Mouse (Mus musculus): ENCODE results near the gene F5. TPM values are rescaled to one million over a fixed set of nuclear protein-coding genes. Genes with fewer than 3 reads are reported as not detected.

The F5 gene
- polyA plus RNA-seq (2014; fragmentation: Illumina TruSeq; extraction: RNeasy Lipid Tissue Mini Kit (QIAGEN cat#74804); ENCODE audit: low read depth, low replicate concordance), result 7.7 TPM

DNA sequence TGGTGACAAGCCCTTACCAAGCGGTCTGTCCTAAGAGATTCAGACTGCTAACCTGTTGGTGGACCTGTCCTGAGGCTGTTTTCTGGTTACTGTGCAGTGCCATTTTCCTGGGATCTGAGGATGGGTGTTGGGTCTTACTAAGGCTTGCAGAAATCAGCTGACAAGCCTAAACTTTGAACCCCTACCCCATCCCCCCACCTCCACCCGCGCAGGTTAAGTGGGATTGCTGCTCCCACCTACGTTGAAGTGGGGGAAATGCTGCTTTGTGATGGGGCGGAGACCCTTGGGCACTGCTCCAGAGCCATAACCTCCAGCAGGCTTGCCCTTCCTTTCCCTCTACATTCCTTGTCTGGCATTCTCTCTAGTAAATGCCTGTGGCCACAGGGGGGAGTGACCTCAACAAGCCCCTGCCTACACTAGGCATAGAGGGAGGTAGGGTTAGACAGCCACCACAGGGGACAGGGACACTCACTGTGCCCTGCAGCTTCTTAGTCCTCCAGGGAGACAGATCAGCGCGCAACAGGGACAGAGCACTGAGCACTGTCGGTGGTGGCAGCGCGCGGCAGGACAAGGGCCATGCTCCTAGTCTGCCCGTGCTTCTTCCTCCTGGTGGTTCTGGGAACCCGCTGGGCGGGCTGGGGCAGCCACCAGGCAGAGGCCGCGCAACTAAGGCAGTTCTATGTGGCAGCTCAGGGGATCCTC lies at the start of gene F5:
TSS of gene F5 (plus strand) at position 452 of the 702 bp plus-strand sequence.

DNA sequence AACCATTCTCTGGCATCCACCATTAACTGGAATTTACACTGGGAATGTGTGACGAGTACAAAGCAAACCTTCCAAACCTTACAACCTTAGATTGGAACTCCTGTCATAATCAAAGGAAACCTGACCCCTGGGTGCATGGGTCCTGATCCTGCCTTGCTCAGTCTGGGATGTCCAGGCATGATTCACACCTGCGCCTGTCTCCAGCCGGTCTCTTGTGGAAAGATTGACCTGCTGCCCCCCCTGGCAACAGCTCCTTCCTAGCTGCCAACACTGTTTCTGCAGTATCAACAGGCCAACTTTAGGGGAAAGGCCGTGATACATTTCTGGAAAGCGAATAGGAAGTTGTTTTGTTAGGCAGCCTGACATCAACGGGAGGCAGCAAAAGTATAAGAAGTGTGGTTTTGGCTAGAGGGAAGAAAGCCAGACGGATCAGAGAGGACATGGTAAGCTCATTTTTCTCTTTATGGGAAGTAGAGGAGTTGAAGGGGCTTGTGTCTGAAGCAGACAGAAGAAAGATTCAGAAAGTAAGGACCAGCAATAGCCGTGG lies 36.6 kb upstream of the F5 start, which contains the start of gene Selp:
TSS of gene Selp (plus strand) at position 318 of the 547 bp plus-strand sequence.

DNA sequence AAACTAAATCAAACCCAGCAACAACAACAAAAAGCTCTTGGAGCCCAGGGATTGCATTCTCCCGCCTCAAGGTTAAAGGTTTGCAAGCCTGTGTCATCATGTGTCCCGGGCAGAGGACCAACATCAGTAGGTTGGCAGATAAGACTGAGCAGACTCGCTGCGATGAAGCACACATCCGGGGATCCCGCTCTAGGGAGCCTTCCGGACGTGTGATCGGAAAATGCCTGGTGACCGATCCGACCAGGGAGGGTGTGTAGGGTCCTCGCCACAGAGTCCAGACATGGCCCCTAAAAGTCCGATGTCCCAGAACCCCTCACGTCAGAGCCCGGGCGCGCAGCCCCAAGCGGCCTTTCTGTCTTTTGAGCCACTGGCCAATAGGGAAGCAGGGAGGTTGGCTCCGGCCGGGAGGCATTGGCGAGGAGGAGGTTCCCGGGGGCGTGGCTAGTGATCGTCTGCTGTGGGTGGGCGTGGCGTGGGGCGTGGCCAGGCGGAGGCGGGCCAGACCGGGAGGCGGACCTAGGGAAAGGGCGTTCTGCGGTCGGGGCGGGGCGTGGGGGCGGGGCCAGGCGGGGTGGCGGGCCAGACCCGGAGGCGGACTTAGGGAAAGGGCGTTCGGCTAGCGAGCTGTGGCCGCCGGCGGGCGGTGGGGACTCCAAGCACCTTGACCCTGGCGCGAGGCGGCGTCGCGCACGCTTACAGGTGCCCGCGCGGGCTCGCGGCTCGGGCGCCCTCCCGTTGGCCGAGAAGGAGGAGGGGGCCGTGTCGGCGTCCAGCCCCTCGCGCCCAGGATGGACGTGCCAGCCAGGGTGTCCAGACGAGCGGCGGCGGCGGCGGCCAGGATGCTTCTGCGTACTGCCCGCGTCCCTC lies 97.1 kb downstream of the F5 start, which contains the start of gene Slc19a2:
TSS of gene Slc19a2 (plus strand) at position 582 of the 867 bp plus-strand sequence.

Other genes with a start within 250 kb of the F5 start
- 18.0 TPM for gene Scyl3, start 222.7 kb upstream of the F5 start, polyA plus RNA-seq (2014; fragmentation: Illumina TruSeq; extraction: RNeasy Lipid Tissue Mini Kit (QIAGEN cat#74804); ENCODE audit: low read depth, low replicate concordance)
- gene BC055324, start 157.0 kb upstream of the F5 start, polyA plus RNA-seq (2014; fragmentation: Illumina TruSeq; extraction: RNeasy Lipid Tissue Mini Kit (QIAGEN cat#74804); ENCODE audit: low read depth, low replicate concordance), result 22.5 TPM
- gene Mettl18, start 156.9 kb upstream of the F5 start, polyA plus RNA-seq (2014; fragmentation: Illumina TruSeq; extraction: RNeasy Lipid Tissue Mini Kit (QIAGEN cat#74804); ENCODE audit: low read depth, low replicate concordance), result 7.6 TPM
- gene Sele, start 103.6 kb upstream of the F5 start, polyA plus RNA-seq (2014; fragmentation: Illumina TruSeq; extraction: RNeasy Lipid Tissue Mini Kit (QIAGEN cat#74804); ENCODE audit: low read depth, low replicate concordance), result 1.8 TPM
- 10.5 TPM for gene Sell, start 89.9 kb upstream of the F5 start, polyA plus RNA-seq (2014; fragmentation: Illumina TruSeq; extraction: RNeasy Lipid Tissue Mini Kit (QIAGEN cat#74804); ENCODE audit: low read depth, low replicate concordance)
- gene Selp, start 36.6 kb upstream of the F5 start, polyA plus RNA-seq (2014; fragmentation: Illumina TruSeq; extraction: RNeasy Lipid Tissue Mini Kit (QIAGEN cat#74804); ENCODE audit: low read depth, low replicate concordance), result 0.76 TPM
- 21.9 TPM for gene Slc19a2, start 97.2 kb downstream of the F5 start, polyA plus RNA-seq (2014; fragmentation: Illumina TruSeq; extraction: RNeasy Lipid Tissue Mini Kit (QIAGEN cat#74804); ENCODE audit: low read depth, low replicate concordance)
- 712 TPM for gene Ccdc181, start 123.7 kb downstream of the F5 start, polyA plus RNA-seq (2014; fragmentation: Illumina TruSeq; extraction: RNeasy Lipid Tissue Mini Kit (QIAGEN cat#74804); ENCODE audit: low read depth, low replicate concordance)
- gene Nme7, start 152.3 kb downstream of the F5 start, polyA plus RNA-seq (2014; fragmentation: Illumina TruSeq; extraction: RNeasy Lipid Tissue Mini Kit (QIAGEN cat#74804); ENCODE audit: low read depth, low replicate concordance), result 146 TPM
- gene Blzf1, start 155.7 kb downstream of the F5 start, polyA plus RNA-seq (2014; fragmentation: Illumina TruSeq; extraction: RNeasy Lipid Tissue Mini Kit (QIAGEN cat#74804); ENCODE audit: low read depth, low replicate concordance), result 66.9 TPM